Mouse (Mus musculus): ENCODE results near the gene Hras.

Gene Hras

GRCm38 (mm10) chr7:141213605-141214235 lies 19.9 kb upstream of the Hras start, which contains the start of gene Lmntd2:
Gene Lmntd2, minus strand, starts transcription at chr7:141214080.
- no peak for DNase-seq

GRCm38 (mm10) chr7:141213133-141213532 lies 19.3 kb upstream of the Hras start:
- DNase-seq: no peak

DNA sequence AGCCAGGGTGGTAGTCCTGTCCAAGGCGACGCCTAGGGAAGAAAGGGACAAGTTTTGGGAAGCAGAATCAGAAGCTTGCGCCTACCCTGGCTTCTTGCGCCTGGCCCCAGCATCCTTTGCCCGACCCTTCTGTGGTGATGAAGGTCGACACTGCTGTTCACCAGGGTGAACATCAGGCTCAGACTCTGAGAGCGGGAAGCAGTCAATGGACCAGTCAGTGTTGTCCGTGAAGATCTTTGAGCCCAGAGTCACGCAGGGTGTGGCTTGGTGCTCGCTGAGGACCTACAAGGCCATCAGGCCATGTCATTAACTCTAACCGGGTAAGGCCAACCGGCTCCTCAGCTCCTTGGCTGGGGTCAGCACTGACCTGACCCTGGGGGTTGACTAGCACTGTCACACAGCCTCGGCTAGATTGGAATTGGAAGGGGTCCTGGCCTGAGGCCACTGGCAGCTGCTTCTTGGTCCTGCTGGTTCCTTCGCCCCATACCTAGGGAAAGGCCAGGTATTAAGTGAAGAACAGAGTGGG lies 16.9 kb upstream of the Hras start:
- DNase-seq: no peak

- no peak for DNase-seq
Measured at GRCm38 (mm10) chr7:141210137-141210536, 16.3 kb upstream of the Hras start.

DNA sequence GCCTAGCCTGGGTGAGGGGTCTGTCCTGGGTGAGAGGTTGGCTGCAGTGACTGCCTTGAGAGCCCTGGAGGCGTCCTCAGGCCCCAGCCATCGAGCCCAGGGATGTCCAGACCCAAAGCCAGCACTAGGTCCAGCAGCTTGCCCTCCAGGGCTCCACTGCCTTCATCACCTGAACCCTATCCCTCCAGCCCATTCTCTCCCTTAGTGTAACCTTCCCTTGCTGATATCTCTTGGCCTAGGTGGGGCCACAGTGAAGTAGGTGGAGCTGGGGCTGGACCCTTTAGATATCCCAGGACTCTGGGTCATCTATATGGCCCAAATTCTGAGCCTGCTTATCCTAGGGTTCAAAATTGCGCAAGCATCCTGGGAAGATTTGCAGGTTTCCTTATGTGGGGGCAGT lies 15.7 kb upstream of the Hras start:
- no peak for DNase-seq

GRCm38 (mm10) chr7:141206182-141206937 lies 12.6 kb upstream of the Hras start:
- DNase-seq: no peak

DNA sequence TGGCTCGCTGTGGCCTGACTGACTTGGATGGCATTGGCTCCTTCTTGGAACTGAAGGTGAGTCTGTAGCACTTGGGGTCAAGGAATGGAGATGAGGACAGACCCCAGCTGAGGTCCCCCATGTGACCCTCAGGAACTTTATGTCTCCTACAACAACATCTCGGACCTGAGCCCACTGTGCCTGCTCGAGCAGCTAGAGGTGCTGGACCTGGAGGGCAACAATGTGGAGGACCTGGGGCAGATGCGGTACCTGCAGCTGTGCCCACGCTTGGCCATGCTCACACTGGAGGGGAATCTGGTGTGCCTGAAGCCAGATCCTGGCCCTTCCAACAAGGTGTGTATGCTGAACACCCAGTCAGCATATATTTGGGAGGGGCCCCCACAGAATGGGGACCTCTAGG lies 11.7 kb upstream of the Hras start:
- no peak for DNase-seq

- DNase-seq: no peak
Measured at GRCm38 (mm10) chr7:141204546-141204945, 10.7 kb upstream of the Hras start.

- no peak for DNase-seq
Measured at GRCm38 (mm10) chr7:141198121-141198520, 4.3 kb upstream of the Hras start.

- no peak for DNase-seq
Measured at GRCm38 (mm10) chr7:141196619-141197282, 2.9 kb upstream of the Hras start.

DNA sequence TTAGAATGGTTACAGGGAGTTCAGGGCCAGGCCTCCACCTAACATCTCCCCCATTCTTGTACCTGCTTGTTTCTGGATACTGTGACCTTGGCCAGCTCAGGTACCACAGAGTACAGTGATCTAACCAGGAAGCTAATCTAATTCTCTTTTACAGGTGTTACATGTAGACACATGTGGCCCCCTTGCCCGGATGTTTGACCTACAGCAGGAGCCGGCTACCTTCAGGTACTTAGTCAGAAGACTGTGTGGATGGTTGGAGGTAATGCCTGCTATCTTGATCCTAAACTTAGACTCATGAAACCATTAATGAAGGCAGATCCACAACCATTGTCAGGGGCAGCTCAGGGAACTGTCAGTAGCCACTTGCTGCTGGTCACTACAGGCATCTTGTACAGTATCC lies 1.9 kb upstream of the Hras start:
- DNase-seq: no peak

GRCm38 (mm10) chr7:141194830-141195229 lies 1.0 kb upstream of the Hras start:
- DNase-seq: peak; percentile 88 to 91

- DNase-seq: no peak
Measured at GRCm38 (mm10) chr7:141194409-141194808, 604 bp upstream of the Hras start.

- DNase-seq: peak in 1 of 2 experiments; percentile 47
Measured at GRCm38 (mm10) chr7:141193348-141193856, 403 bp downstream of the Hras start.

GRCm38 (mm10) chr7:141192776-141193347 lies 943 bp downstream of the Hras start:
- DNase-seq: no peak

DNA sequence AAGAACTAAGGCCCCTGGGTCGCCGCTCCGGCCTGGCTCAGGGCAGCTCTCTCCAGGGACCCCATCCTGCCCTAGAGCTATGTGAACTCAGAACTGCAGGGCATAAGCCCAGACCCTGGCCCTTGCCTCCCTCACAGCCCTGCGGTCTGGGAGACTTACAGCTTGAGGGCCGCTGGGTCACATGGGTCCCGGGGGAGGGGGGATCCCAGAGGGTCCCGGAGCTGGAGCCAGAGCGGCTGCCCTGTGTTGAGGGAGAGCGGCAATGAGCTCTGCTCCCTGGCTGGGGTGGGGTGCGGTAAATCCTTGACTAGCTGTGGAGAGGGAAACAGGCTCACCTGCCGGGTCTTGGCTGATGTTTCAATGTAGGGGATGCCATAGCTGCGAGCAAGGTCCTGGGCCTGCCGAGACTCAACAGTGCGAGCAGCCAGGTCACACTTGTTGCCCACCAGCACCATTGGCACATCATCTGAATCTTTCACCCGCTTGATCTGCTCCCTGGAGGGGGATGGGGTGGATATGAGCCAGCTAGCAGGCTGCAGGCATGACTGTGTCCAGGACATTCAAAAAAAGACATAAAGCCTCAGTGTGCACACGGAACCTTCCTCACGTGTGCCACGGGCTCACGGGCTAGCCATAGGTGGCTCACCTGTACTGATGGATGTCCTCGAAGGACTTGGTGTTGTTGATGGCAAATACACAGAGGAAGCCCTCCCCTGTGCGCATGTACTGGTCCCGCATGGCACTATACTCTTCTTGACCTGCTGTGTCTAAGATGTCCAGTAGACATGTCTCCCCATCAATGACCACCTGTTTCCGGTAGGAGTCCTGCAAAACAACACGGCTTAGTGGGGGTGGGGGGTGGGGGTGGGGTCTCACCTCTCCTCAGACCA lies 1.8 kb downstream of the Hras start:
- no peak for DNase-seq

DNA sequence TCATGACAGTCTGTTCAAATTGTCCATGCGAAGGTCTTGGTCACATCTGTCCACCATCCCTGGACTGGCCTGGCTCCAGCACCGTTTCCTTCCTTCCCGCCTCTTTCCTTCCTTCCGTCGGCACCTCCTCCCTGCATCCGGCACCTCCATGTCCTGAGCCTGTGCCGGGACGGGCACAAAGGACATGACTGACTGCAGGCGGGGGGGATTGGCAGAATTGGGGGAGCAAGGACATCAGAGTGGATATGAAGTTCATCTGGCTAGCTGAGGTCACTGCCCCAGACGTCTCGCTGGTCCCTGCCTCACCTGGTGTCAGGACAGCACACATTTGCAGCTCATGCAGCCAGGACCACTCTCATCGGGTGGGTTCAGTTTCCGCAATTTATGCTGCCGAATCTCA lies 2.8 kb downstream of the Hras start:
- DNase-seq: no peak

DNA sequence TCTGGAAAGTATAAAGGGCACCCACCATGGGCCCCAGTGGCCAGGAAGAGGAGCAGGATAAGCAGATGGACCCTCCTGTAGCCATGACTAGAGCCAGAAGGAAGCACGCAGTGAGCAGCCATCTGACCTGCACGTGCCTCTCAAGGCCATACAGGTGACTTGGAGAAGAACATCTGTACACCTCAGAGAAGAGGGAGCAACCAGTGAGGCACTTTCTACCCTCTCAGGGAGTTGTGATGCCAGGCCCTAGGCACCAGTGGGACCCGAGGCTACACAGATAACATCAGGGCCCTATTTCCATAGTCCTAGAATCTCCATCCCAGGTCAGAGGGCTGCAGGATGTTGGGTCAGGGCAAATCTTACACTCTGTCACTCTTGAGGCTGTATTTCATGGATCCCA lies 3.6 kb downstream of the Hras start:
- no peak for DNase-seq

GRCm38 (mm10) chr7:141188733-141189132 lies 5.1 kb downstream of the Hras start:
- DNase-seq: no peak

DNA sequence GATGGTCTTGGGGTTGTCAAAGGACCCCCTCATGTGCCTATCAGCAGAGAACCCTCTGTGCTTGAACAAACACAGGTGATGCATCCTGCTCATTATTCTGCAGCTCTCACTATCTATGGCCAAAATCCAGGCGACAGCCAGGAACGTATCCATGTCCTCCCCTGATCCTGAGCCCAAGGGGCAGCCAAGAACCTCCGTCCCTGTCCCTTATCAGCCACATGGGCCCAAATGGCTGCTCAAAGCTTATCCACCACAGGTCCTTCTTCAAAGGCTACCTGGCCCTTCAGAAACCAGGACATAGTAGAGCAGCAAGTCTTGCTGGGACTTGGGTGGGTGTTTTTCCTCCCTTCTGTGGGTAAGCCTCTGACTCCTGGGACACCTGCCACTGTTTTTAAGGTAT lies 5.6 kb downstream of the Hras start:
- DNase-seq: no peak

DNA sequence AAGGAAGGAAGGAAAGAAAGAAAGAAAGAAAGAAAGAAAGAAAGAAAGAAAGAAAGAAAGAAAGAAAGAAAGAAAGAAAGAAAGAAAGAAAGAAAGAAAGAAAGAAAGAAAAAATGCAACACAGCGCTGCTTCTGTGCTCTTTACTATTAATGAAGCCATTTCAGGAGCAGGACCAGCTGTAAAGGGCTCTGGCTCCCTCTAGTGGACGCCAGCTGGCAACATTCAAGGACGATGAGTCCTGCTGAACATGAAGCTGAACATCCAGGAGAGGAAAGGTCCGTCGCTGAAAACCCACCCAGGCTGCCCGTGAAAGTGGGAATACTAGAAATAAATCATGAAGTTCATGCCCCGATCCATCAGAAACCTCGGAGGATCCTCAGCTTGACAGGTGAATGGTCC lies 17.6 kb downstream of the Hras start:
- DNase-seq: peak; percentile 61 to 73

DNA sequence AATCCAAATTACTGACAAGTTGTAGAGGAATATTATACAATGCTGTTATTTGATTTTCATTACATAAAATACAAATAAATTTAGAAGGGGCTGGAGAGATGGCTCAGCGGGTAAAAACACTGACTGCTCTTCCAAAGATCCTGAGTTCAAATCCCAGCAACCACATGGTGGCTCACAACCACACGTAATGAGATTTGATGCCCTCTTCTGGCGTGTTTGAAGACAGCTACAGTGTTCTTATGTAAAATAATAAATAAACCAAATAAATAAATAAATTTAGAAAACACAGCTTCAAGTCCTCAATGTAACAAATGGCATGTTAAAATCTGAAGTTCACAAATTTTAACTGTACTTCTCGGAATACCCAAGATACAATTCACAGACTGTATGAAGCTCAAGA lies 18.7 kb downstream of the Hras start:
- DNase-seq: no peak

Data from thymus, adult 18-20 months (tissue).